Mouse (Mus musculus) stomach, postnatal 0 days (tissue): ENCODE results near the gene Upp2.

Experiments
- CTCF ChIP-seq: IDR thresholded peaks from 2 replicates; pipeline ENCODE4 v1.5.1; 2016; ENCODE audit warnings: antibody characterized with exemption, low read depth, mild to moderate bottlenecking, moderate library complexity
- EP300 ChIP-seq: optimal IDR thresholded peaks from 2 replicates; pipeline ENCODE3; 2016; ENCODE audit warnings: antibody characterized with exemption

GRCm38 (mm10) chr2:58532260-58532850 is 34.7 kb upstream of the Upp2 start:
- TF ChIP-seq CTCF (no peak), EP300 (no peak)
